Mouse (Mus musculus) forebrain, embryonic 11.5 days (tissue): Measurements from ENCODE around the gene Abcc4. TPM values are rescaled to one million over a fixed set of nuclear protein-coding genes. Genes with fewer than 3 reads are reported as not detected.

Source experiments
- ATAC-seq: fragments of 200-750 bp; cut with Nextera tagmentation; replicated peaks from 2 replicates; pipeline ENCODE4 v1.8.0; 2017; ENCODE audit warnings: moderate TSS enrichment; ENCODE audit not compliant: low FRiP score
- DNase-seq: peaks from one replicate; pipeline ENCODE4 v3.0.0-alpha.2; 2017; ENCODE audit warnings: low spot score
- H3K27ac ChIP-seq: fragments of 300-500 bp; sonication (generic); 2 replicates; pipeline ENCODE4 v1.5.1; 2014; ENCODE audit warnings: low read depth, low read length
- H3K27me3 ChIP-seq: fragments of 300-500 bp; sonication (generic); 2 replicates; pipeline ENCODE4 v1.6.1; 2014; ENCODE audit warnings: mild to moderate bottlenecking, low read length, mixed read lengths; ENCODE audit not compliant: control insufficient read depth, insufficient read depth
- H3K36me3 ChIP-seq: fragments of 300-500 bp; sonication (generic); 2 replicates; pipeline ENCODE4 v1.6.1; 2014; ENCODE audit warnings: mild to moderate bottlenecking, low read length, moderate library complexity, mixed read lengths; ENCODE audit not compliant: control insufficient read depth, insufficient read depth
- H3K4me1 ChIP-seq: fragments of 300-500 bp; sonication (generic); replicated peaks from 2 replicates; pipeline ENCODE4 v1.6.1; 2014; ENCODE audit warnings: low read length, mixed read lengths; ENCODE audit not compliant: control insufficient read depth, insufficient read depth
- H3K4me2 ChIP-seq: fragments of 300-500 bp; sonication (generic); 2 replicates; pipeline ENCODE4 v1.6.1; 2014; ENCODE audit warnings: low read depth, mild to moderate bottlenecking, low read length, moderate library complexity, mixed read lengths; ENCODE audit not compliant: severe bottlenecking
- H3K4me3 ChIP-seq: fragments of 300-500 bp; sonication (generic); 2 replicates; pipeline ENCODE4 v1.5.1; 2014; ENCODE audit warnings: low read depth, low read length
- H3K9ac ChIP-seq: fragments of 300-500 bp; sonication (generic); 2 replicates; pipeline ENCODE4 v1.6.1; 2014; ENCODE audit warnings: low read length
- H3K9me3 ChIP-seq: fragments of 300-500 bp; sonication (generic); 2 replicates; pipeline ENCODE4 v1.6.1; 2016; ENCODE audit warnings: low read length, mixed read lengths; ENCODE audit not compliant: control insufficient read depth
- WGBS: fragments of 180-500 bp; shearing (Covaris S2); extraction: QIAGEN DNeasy Blood & Tissue Kit; methylation state at CpG from one replicate; pipeline ENCODE4 v1.1.7; 2014; 5-methylcytosine and 5-hydroxymethylcytosine counted together
- polyA plus RNA-seq: library from polyadenylated mRNA; unstranded; fragments of >200 nt; fragmentation: Nextera tagmentation; extraction: Ambion mirVana; gene quantifications from 2 replicates; pipeline ENCODE4 v1.2.1, GENCODE M21; 2014

Abcc4 gene
- polyA plus RNA-seq, 1 experiment from 2014 or later, result 4.0 TPM

DNA sequence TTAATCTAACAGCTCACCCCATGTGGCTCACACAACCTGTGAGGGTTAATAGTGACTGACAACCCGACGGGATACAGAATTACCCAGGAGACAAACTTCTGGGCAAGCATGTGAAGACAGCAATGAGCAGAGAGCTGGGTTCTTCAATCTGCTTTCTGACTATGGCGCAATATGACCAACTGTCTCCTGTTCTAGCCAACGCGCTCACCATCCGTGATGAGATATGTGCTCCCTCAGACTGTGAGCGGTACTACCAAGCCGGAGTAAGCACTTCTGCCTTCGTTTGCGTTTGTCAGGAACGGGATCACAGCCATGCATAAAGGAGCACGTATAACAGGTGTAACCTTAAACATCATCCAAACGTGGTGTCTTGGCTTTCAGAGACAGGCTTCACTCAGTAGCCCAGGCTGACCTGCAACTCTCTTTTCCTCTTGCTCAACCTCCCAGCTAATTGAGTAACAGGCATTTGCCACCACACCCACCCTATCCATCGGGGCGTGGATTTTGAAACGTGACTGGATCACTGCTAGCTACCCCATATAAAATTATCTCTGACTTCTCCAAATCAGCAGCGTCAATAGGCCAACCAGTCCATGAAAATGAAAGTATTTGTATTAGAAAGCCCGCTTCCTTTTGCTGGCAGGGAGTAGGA is 43.3 kb downstream of the Abcc4 start:
- no peak for DNase-seq
- Histone ChIP-seq H3K9me3 (no peaks in the 10 kb centered on the region), H3K9ac (no peak overlapping the region), H3K4me3 (no peak overlapping the region), H3K27ac (no peak overlapping the region), H3K4me1 (no peaks in the 10 kb centered on the region), H3K36me3 (no peaks in the 10 kb centered on the region), H3K27me3 (no peaks in the 10 kb centered on the region), H3K4me2 (no peak overlapping the region)
- 90% methylated on average over 18 of the region's 18 CpGs for WGBS
- no peak for ATAC-seq

DNA sequence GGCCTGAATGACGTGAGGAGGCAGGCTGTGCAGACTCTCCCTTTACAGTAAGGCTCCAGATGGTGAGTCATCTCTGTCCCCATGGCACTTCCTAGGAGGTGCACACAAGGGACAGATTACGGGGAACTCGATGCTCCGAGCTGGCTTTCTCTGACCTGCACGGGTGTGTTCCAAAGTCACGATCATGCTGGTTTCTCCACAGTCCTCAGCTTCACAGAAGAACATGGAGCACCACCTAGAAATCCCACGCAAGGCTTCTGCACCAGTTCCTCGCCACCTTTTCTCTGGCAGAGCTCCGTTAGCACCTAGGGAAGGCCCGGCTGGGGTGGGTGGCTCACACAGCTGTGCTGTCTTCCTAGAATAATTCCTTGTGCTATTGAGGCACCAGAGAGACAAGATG is 43.9 kb downstream of the Abcc4 start:
- no peak for ATAC-seq
- no peaks in the 10 kb centered on the region for H3K27me3 ChIP-seq
- WGBS, result 86% methylated on average over 10 of the region's 10 CpGs
- no peak overlapping the region for H3K9ac ChIP-seq
- H3K4me3 ChIP-seq, result no peak overlapping the region
- DNase-seq, result no peak
- H3K36me3 ChIP-seq, result no peaks in the 10 kb centered on the region
- no peak overlapping the region for H3K4me2 ChIP-seq
- H3K27ac ChIP-seq, result no peak overlapping the region
- no peaks in the 10 kb centered on the region for H3K4me1 ChIP-seq
- H3K9me3 ChIP-seq, result no peaks in the 10 kb centered on the region

DNA sequence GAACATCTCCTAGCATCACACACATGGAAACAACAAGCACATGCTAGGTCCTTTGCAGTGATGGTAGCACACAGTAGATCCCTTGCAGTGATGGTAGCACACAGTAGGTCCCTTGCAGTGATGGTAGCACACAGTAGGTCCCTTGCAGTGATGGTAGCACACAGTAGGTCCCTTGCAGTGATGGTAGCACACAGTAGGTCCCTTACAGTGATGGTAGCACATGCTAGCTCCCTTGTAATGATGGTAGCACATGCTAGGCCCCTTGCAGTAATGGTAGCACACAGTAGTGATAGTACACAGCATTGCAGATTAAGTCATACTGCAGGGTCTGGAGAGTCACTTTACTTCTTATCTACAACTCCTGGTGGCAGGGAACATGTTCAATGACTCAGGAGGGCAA is 46.8 kb downstream of the Abcc4 start:
- no peak overlapping the region for H3K9ac ChIP-seq
- no peak overlapping the region for H3K4me2 ChIP-seq
- H3K4me1 ChIP-seq, result 0 out of 2 replicates have a peak, but pooled peaks cover 2% of the 10 kb centered on the region
- H3K4me3 ChIP-seq, result no peak overlapping the region
- ATAC-seq (no peak), DNase-seq (no peak)
- no peaks in the 10 kb centered on the region for H3K9me3 ChIP-seq
- H3K27me3 ChIP-seq, result no peaks in the 10 kb centered on the region
- H3K36me3 ChIP-seq, result no peaks in the 10 kb centered on the region
- no peak overlapping the region for H3K27ac ChIP-seq

DNA sequence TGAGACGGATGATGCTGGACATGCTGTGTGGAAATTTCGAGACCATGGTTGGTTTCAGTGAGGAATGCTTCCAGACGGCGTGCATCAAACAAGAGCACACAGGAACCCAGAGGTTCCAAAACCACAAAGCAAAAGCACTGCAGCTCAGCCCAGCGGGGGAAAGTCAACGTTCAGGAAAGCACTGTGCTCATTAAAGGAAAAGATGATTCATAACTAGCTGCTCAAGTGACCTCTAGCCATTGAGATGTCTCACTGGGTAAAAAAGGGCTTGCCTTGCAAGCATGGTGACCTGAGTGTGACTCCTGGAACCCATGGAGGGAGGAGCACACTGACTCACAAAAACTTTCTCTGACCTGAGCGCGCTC is 47.7 kb downstream of the Abcc4 start:
- Histone ChIP-seq H3K36me3 (no peaks in the 10 kb centered on the region), H3K4me1 (0 out of 2 replicates have a peak, but pooled peaks cover 2% of the 10 kb centered on the region), H3K9me3 (no peaks in the 10 kb centered on the region), H3K9ac (no peak overlapping the region), H3K4me2 (no peak overlapping the region), H3K27ac (no peak overlapping the region), H3K27me3 (no peaks in the 10 kb centered on the region), H3K4me3 (no peak overlapping the region)
- ATAC-seq (no peak), DNase-seq (no peak)
- 83% methylated on average over 8 of the region's 8 CpGs for WGBS

DNA sequence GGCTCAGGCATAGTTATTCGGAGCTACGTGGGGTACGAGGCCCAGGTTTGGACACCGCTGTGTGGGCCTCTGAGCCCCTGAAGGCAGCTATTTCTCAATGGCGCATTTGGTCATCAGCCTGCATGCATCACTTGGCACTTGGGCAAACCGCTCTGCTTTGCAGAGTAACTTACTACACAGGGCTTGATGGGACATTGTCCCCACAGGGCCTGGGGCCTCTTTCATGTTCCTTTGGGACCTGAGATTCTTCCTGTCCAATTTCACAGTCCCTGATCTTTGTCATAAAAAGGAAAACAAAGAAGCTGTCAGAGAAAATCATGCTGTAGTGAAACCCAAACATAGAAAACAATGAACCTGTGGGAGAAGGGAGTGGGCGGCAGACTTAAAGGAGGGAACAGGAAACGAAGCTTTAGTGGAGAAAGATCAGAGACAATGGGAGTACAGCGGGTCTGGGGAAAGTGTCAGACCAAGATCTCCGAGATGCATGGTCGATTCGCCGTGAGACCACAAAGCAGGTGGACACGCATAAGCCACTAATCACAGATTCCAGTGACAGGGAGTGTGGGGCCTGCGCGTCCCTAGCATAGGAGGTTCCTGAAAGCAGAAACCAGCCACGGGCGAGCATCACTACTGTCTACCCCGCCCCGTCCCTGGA is 48.2 kb downstream of the Abcc4 start:
- no peak overlapping the region for H3K27ac ChIP-seq
- H3K9me3 ChIP-seq, result no peaks in the 10 kb centered on the region
- WGBS, result 56% methylated on average over 20 of the region's 20 CpGs
- H3K9ac ChIP-seq, result no peak overlapping the region
- no peak overlapping the region for H3K4me3 ChIP-seq
- H3K27me3 ChIP-seq, result no peaks in the 10 kb centered on the region
- H3K4me2 ChIP-seq, result no peak overlapping the region
- H3K4me1 ChIP-seq, result 0 out of 2 replicates have a peak, but pooled peaks cover 2% of the 10 kb centered on the region
- no peaks in the 10 kb centered on the region for H3K36me3 ChIP-seq
- ATAC-seq (no peak), DNase-seq (no peak)

DNA sequence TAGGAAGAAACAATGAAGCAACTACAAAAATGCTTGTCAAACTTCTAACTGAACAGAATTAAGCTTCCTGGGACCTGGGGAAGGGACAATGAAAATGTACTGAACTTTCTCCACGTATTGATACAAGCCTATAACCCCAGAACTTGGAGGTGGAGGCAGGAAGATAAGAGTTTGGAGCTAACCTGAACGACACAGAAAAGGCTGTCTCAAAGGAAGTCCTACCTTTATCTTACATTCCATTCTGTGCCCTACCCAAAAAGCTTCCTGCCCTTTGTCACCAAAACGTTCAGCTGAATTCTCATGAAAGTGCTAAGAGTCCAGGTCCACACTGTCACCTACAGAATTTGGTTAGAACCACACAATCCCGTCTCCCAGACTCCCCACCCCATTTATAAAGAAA is 48.8 kb downstream of the Abcc4 start:
- DNase-seq, result no peak
- H3K27ac ChIP-seq, result no peak overlapping the region

DNA sequence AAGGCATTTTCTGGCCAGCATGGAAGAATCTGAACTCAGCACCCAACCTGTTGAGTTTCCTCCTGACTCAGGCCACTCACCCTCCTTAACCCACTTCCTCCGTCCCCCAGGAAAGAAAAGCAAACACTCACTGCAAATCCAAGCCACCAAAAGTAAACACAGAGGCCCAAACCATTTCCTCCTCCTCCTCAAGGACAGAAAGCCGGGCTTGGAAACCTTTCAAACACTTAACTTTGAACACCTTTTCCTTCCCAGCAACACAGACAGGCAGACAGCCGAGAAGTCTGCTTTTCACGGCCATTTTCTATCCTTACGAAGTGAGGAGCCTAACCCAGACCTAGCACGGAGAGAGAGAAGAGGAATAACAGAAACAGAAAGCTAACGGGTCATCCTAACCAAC is 50.0 kb downstream of the Abcc4 start:
- Histone ChIP-seq H3K27ac (no peak overlapping the region), H3K36me3 (no peaks in the 10 kb centered on the region), H3K4me1 (0 out of 2 replicates have a peak, but pooled peaks cover 2% of the 10 kb centered on the region), H3K9me3 (no peaks in the 10 kb centered on the region), H3K27me3 (no peaks in the 10 kb centered on the region), H3K4me2 (no peak overlapping the region), H3K9ac (no peak overlapping the region), H3K4me3 (no peak overlapping the region)
- DNase-seq (no peak), ATAC-seq (no peak)
- 88% methylated on average over 7 of the region's 7 CpGs for WGBS

More for the DNA sequence above, 48.8 kb downstream of the Abcc4 start:
- H3K9me3 ChIP-seq, result no peaks in the 10 kb centered on the region
- H3K4me2 ChIP-seq, result no peak overlapping the region
- 53% methylated on average over 4 of the region's 4 CpGs for WGBS
- no peak overlapping the region for H3K4me3 ChIP-seq
- no peaks in the 10 kb centered on the region for H3K36me3 ChIP-seq
- H3K4me1 ChIP-seq, result 0 out of 2 replicates have a peak, but pooled peaks cover 2% of the 10 kb centered on the region
- no peaks in the 10 kb centered on the region for H3K27me3 ChIP-seq
- no peak for ATAC-seq
- no peak overlapping the region for H3K9ac ChIP-seq

DNA sequence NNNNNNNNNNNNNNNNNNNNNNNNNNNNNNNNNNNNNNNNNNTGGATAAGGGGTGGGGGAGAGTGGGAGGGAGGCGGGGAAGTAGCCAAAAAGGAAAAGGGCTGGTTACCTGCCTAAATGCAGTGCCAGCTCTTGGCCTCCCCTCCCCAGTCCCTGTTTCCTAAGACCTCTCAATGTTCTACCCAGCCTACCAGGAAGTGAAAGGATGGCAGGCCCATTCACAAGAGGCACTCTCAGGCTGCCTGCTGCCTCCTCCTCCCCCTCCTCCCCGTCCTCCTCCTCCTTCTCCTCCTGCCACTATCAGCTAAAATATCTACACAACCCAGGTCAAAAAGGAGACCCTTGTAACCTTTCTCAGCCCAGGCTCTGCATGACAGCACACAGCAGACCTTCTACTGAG is 51.1 kb downstream of the Abcc4 start:
- Histone ChIP-seq H3K9me3 (no peaks in the 10 kb centered on the region), H3K4me3 (no peak overlapping the region), H3K27me3 (no peaks in the 10 kb centered on the region), H3K27ac (no peak overlapping the region), H3K9ac (no peak overlapping the region), H3K36me3 (no peaks in the 10 kb centered on the region), H3K4me2 (no peak overlapping the region), H3K4me1 (0 out of 2 replicates have a peak, but pooled peaks cover 2% of the 10 kb centered on the region)
- DNase-seq (no peak), ATAC-seq (no peak)
- 71% methylated on average over 2 of the region's 2 CpGs for WGBS
